ENCODE assay signal across 15 mouse cellular contexts in genomic region chr13:3749646-3750045, GRCm38 (mm10). TPM values are rescaled to one million over a fixed set of nuclear protein-coding genes. Genes with fewer than 3 reads are reported as not detected.
A peak's percentile ranks its signal among the peaks of the same experiment; 100 is the strongest.
DNase-seq lines count a peak whose midpoint lies in the region; ATAC-seq and TF ChIP-seq lines count a peak whose summit lies in the region.
"Had no signal": no experiment of that assay in that cellular context is flagged by ENCODE, and none has a peak within 500 bp of the region (broad histone marks: within the 10 kb centered on the region; RNA-seq: fewer than 3 reads in every experiment).

No protein-coding gene starts in this region.

- H3K4me1 ChIP-seq in heart, postnatal 0 days (ENCODE audit: control insufficient read depth, insufficient read depth): peaks cover 8% of the 10 kb centered on the region; the same call in 1 of the 2 replicates
- H3K4me1 ChIP-seq in heart, embryonic 10.5 days: peaks cover 18% of the 10 kb centered on the region; the same call in 1 of the 2 replicates
- H3K4me1 ChIP-seq: neural tube, embryonic 12.5 days had no signal

- H3K27ac ChIP-seq in heart, postnatal 0 days (ENCODE audit: low read depth): no peak overlapping the region
- no peak overlapping the region for H3K27ac ChIP-seq in heart, embryonic 10.5 days
- H3K27ac ChIP-seq: macrophage; neural tube, embryonic 12.5 days had no signal

- ATAC-seq in heart, postnatal 0 days (ENCODE audit: insufficient read depth, low read depth): peak; percentile 27; the same call in 1 of the 2 replicates
- ATAC-seq: forebrain, embryonic 16.5 days had no signal

- no peak for TF ChIP-seq CTCF in heart, postnatal 0 days (IDR thresholded peaks at IDR 0.05; ENCODE audit: low read depth)

- no peaks in the 10 kb centered on the region for H3K27me3 ChIP-seq in heart, postnatal 0 days (ENCODE audit: control insufficient read depth, insufficient read depth, low read length)
- no peaks in the 10 kb centered on the region for H3K27me3 ChIP-seq in heart, embryonic 10.5 days (ENCODE audit: insufficient read depth, poor library complexity, severe bottlenecking)
- H3K27me3 ChIP-seq: neural tube, embryonic 12.5 days had no signal

- 71% methylated on average over 3 of the region's 3 CpGs for WGBS in heart, postnatal 0 days
- 85% methylated on average over 3 of the region's 3 CpGs for WGBS in heart, embryonic 10.5 days

- no peaks in the 10 kb centered on the region for H3K9me3 ChIP-seq in heart, postnatal 0 days (replicated peaks; ENCODE audit: control insufficient read depth, low read length)
- H3K9me3 ChIP-seq in heart, embryonic 10.5 days: no peaks in the 10 kb centered on the region
- H3K9me3 ChIP-seq: neural tube, embryonic 12.5 days had no signal

- no peaks in the 10 kb centered on the region for H3K36me3 ChIP-seq in heart, postnatal 0 days (replicated peaks; ENCODE audit: control insufficient read depth, insufficient read depth, low read length)
- H3K36me3 ChIP-seq in heart, embryonic 10.5 days: no peaks in the 10 kb centered on the region
- H3K36me3 ChIP-seq: neural tube, embryonic 12.5 days had no signal

- no peak for DNase-seq in heart, postnatal 0 days (ENCODE audit: low spot score)
- DNase-seq in heart, embryonic 10.5 days (ENCODE audit: low spot score): no peak
- DNase-seq in ovary, adult 18-20 months (ENCODE audit: low spot score): peak; percentile 21
- no peak for DNase-seq in ovary, postnatal 10 days (ENCODE audit: low spot score)
- DNase-seq in kidney, postnatal 36 days: peak; percentile 52 to 55
- DNase-seq in spleen, postnatal 36 days (ENCODE audit: low spot score in 2 of 2): peak; percentile 64 to 66
- DNase-seq in embryo, embryonic 10 days (ENCODE audit: low spot score): no peak
- DNase-seq in gastrocnemius, adult 8-10 months (ENCODE audit: low spot score in 2 of 2): no peak
- DNase-seq: adrenal gland, postnatal 10 days had no signal

- no peak overlapping the region for H3K4me2 ChIP-seq in heart, postnatal 0 days (ENCODE audit: low read depth, low read length)
- H3K4me2 ChIP-seq: neural tube, embryonic 12.5 days had no signal

- H3K4me3 ChIP-seq in heart, postnatal 0 days (ENCODE audit: low read depth, low read length): no peak overlapping the region
- no peak overlapping the region for H3K4me3 ChIP-seq in heart, embryonic 10.5 days
- H3K4me3 ChIP-seq: neural tube, embryonic 12.5 days had no signal

- no peak for TF ChIP-seq EP300 in heart, postnatal 0 days (IDR thresholded peaks at IDR 0.05; ENCODE audit: low read depth)

- H3K9ac ChIP-seq in heart, postnatal 0 days (replicated peaks; ENCODE audit: low read depth, low read length): no peak overlapping the region
- H3K9ac ChIP-seq: neural tube, embryonic 12.5 days had no signal

RNA-seq across cellular contexts. Expression of gene Calml3, which starts 54.5 kb away (rescaled TPM):
- total RNA-seq in heart, postnatal 0 days (2014; rRNA removed; ENCODE audit: low replicate concordance): not detected in 2 replicates
- not detected in 2 replicates for polyA plus RNA-seq in heart, postnatal 0 days (2015; fragmentation: Nextera tagmentation; extraction: Ambion mirVana)
- polyA plus RNA-seq in heart, embryonic 10.5 days (2016; fragmentation: Nextera tagmentation; extraction: Ambion mirVana): not detected in 2 replicates
- not detected for total RNA-seq in gastrocnemius, adult 8-10 months (2022)
- total RNA-seq: adrenal gland, postnatal 10 days; heart, postnatal 25 days; left cerebral cortex, adult 18-20 months; MEL had no signal
- polyA plus RNA-seq: forebrain, embryonic 16.5 days; macrophage; neural tube, embryonic 12.5 days had no signal

Comparison
In these comparisons a context has a peak if more than half of its experiments do, and no peak if none do; other contexts are left out.
1. DNase-seq: peak in ovary, adult 18-20 months (single experiment), kidney, postnatal 36 days (2 of 2) and spleen, postnatal 36 days (2 of 2); none in heart, postnatal 0 days (single experiment), heart, embryonic 10.5 days (single experiment), ovary, postnatal 10 days (single experiment), embryo, embryonic 10 days (single experiment) and gastrocnemius, adult 8-10 months (0 of 2).